Mouse (Mus musculus) heart, embryonic 10.5 days (tissue): ENCODE data around the gene Podn. TPM values are rescaled to one million over a fixed set of nuclear protein-coding genes. Genes with fewer than 3 reads are reported as not detected.
"Not testable (repeated sequence)": the region's sequence is repeated elsewhere in the genome, so short reads cannot be mapped to it uniquely, and the experiment has no call there.

ENCODE experiments used
- DNase-seq: peaks from one replicate; pipeline ENCODE4 v3.0.0-alpha.2; 2017; ENCODE audit warnings: low spot score
- H3K27ac ChIP-seq: fragments of 300-500 bp; sonication (generic); 2 replicates; pipeline ENCODE4 v1.5.1; 2016; ENCODE audit warnings: mild to moderate bottlenecking
- H3K27me3 ChIP-seq: fragments of 300-500 bp; sonication (generic); 2 replicates; pipeline ENCODE4 v1.6.1; 2016; ENCODE audit warnings: mild to moderate bottlenecking; ENCODE audit not compliant: poor library complexity, insufficient read depth, severe bottlenecking
- H3K36me3 ChIP-seq: fragments of 300-500 bp; sonication (generic); 2 replicates; pipeline ENCODE4 v1.6.1; 2016; ENCODE audit warnings: mild to moderate bottlenecking, moderate library complexity
- H3K4me1 ChIP-seq: fragments of 300-500 bp; sonication (generic); 2 replicates; pipeline ENCODE4 v1.6.1; 2016; ENCODE audit warnings: mild to moderate bottlenecking
- H3K4me3 ChIP-seq: fragments of 300-500 bp; sonication (generic); 2 replicates; pipeline ENCODE4 v1.5.1; 2016; ENCODE audit warnings: mild to moderate bottlenecking, moderate library complexity
- H3K9me3 ChIP-seq: fragments of 300-500 bp; sonication (generic); 2 replicates; pipeline ENCODE4 v1.6.1; 2016; ENCODE audit warnings: mild to moderate bottlenecking, moderate library complexity
- WGBS: fragments of 180-500 bp; shearing (Covaris S2); methylation state at CpG from one replicate; pipeline ENCODE4 v1.1.7; 2016; 5-methylcytosine and 5-hydroxymethylcytosine counted together
- polyA plus RNA-seq: library from polyadenylated mRNA; unstranded; fragments of >200 nt; fragmentation: Nextera tagmentation; extraction: Ambion mirVana; gene quantifications from 2 replicates; pipeline ENCODE4 v1.2.1, GENCODE M21; 2016

Gene Podn
- polyA plus RNA-seq, 1 experiment from 2014 or later = 0.21 TPM

DNA sequence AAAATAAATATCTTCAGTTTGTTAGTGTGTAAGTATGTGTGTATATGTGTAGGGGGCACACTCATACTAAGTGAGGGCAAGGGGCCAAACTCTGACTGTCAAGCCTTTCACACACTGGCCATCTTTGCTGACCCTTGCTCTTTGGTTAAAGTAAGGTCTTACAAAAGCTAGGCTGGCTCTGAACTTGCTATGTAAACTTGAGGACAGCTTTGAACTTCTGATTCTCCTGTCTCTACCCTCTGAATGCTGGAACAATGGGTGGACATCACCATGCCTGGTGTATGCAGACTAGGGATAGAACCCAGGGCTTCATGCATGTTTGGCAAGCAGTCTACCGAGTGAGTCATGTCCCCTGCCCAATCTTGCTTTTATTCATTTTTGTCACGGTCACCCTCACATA lies 20.2 kb upstream of the Podn start:
- no peak for DNase-seq
- no peaks in the 10 kb centered on the region; the same call in 1 of the 2 replicates for H3K36me3 ChIP-seq
- H3K27me3 ChIP-seq = no peaks in the 10 kb centered on the region
- H3K4me1 ChIP-seq = no peaks in the 10 kb centered on the region
- H3K27ac ChIP-seq = no peak overlapping the region
- 88% methylated on average over 2 of the region's 2 CpGs for WGBS
- no peaks in the 10 kb centered on the region for H3K9me3 ChIP-seq
- no peak overlapping the region for H3K4me3 ChIP-seq

DNA sequence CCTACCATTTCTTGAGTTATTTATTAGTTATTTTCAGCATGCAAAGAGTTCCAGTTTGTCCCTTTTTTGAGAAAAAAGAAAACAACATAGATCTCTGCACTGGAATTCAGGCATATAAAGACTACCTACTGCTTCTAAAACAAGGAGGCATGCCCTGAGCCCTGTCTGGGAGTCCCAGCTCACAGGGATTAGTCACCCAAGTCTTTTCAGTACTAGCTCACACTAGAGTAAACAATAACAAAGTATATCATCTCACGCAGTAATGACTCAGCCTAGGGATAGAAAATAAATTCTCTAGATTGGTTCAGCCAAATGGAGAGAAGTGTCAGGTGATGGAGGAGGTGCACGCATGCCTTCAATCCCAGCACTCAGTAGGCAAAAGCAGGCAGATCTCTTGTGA lies 14.5 kb upstream of the Podn start:
- Histone ChIP-seq H3K36me3 (peaks cover 4% of the 10 kb centered on the region; the same call in 1 of the 2 replicates), H3K4me3 (no peak overlapping the region), H3K27ac (no peak overlapping the region), H3K4me1 (no peaks in the 10 kb centered on the region), H3K9me3 (no peaks in the 10 kb centered on the region), H3K27me3 (no peaks in the 10 kb centered on the region)
- WGBS = 86% methylated on average over 2 of the region's 2 CpGs
- no peak for DNase-seq

DNA sequence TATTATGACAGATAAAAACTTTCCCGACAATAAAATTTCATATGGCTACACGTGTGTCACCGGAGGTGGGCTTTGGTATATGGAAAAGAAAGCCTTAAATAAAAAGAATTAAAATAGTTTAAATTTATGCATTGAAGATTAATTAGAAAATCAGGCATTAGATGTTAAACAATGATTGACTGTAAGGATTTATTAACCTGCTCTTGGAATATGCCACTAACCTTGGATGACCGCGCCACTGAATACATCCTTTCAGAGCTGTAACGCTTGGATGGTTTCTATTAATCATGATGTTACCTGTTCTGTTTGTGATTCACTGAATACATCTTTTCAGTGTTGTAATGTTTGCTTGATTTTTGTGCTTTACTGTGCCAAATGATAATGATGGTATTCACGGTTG lies 13.5 kb upstream of the Podn start:
- no peak for DNase-seq
- Histone ChIP-seq H3K4me3 (no peak overlapping the region), H3K27ac (no peak overlapping the region), H3K9me3 (no peaks in the 10 kb centered on the region), H3K27me3 (no peaks in the 10 kb centered on the region), H3K36me3 (peaks cover 4% of the 10 kb centered on the region; the same call in 1 of the 2 replicates), H3K4me1 (no peaks in the 10 kb centered on the region)
- WGBS = 90% methylated on average over 7 of the region's 7 CpGs

DNA sequence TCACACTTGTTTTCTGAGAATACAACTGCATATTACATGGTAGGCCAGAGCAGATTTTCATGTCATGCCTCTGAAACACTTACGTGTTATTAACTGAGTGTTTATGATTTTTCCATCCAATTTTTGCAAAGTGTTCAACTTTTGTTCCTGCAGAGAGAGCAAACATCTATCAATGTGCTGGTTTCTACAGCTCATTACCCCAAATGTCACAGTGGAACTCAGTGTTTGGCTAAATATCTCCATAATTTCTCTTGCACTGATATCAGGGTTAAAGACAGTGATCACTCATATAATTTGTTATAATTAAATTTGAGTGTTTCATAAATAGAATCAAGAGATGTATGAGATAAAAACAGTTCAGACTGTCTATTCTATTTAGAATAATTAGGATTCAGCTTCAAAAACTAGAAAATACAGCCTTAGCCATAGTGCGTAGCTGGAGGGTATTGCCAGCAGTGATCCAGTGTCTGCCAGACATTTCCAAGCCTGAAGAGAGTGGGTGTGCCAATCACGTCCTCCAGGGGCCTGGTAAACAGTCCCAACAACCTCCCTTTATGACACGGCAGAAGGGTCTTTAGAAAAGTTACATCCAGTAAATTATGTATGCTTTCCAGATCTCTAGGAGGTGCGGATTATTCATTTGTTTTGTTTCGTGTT lies 3.4 kb downstream of the Podn start:
- DNase-seq = no peak
- Histone ChIP-seq H3K4me3 (no peak overlapping the region), H3K4me1 (no peaks in the 10 kb centered on the region), H3K27me3 (no peaks in the 10 kb centered on the region), H3K27ac (no peak overlapping the region), H3K36me3 (peaks cover 8% of the 10 kb centered on the region; the same call in 1 of the 2 replicates), H3K9me3 (no peaks in the 10 kb centered on the region)
- WGBS = 83% methylated on average over 6 of the region's 6 CpGs

DNA sequence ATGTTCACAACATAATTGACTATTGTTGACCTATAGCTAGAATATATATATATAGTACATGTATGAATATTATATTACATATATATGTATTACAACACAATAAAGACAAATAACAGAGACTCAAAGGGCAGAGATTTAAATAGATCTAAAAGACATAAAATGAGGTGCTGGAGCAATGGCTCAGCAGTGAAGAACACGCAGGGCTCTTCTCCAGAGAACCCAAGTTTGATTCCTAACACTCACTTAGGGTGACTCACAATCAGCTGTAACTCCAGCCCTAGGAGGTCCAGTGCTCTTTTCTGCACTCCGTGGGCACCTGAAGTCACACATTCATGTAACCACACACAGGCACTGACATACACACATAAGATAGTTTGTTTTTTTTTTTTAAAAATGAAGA lies 12.3 kb downstream of the Podn start:
- Histone ChIP-seq H3K36me3 (no peaks in the 10 kb centered on the region), H3K4me3 (no peak overlapping the region), H3K27ac (no peak overlapping the region), H3K4me1 (0 out of 2 replicates have a peak, but pooled peaks cover 4% of the 10 kb centered on the region), H3K9me3 (no peaks in the 10 kb centered on the region), H3K27me3 (no peaks in the 10 kb centered on the region)
- no peak for DNase-seq
- WGBS = 87% methylated on average over 2 of the region's 2 CpGs

DNA sequence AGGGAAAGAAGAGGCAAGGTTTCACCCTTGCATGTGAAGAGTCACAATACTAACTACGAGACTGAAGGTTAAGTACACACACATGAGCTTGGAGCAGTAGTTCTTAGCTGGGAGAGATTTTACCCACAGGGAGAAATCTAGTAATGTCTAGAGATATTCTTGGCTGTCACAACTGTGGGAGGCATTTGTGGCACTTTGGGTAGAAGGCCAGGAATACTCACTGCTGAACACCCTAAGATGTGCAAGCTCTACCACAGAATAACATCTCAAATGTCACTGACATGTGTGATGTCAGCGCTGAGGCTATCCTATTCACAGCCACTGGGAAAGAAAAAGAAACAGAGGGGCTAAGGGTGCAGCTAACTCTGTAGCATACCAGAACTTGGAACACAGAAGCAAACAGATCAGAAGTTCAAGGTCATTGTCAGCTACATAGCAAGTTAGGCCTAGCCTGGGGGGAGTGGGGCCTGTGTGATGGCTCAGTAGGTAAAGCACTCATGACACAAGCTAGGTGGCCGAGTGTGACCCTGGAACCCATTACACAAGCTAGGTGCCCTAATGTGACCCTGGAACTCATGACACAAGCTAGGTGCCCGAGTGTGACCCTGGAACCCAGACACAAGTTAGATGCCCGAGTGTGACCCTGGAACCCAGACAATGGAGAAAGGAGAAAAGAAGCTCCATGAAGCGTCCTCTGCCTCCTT lies 13.1 kb downstream of the Podn start:
- Histone ChIP-seq H3K27me3 (no peaks in the 10 kb centered on the region), H3K4me1 (0 out of 2 replicates have a peak, but pooled peaks cover 4% of the 10 kb centered on the region), H3K4me3 (no peak overlapping the region), H3K27ac (no peak overlapping the region), H3K9me3 (no peaks in the 10 kb centered on the region), H3K36me3 (no peaks in the 10 kb centered on the region)
- WGBS = 73% methylated on average over 6 of the region's 6 CpGs
- no peak for DNase-seq

DNA sequence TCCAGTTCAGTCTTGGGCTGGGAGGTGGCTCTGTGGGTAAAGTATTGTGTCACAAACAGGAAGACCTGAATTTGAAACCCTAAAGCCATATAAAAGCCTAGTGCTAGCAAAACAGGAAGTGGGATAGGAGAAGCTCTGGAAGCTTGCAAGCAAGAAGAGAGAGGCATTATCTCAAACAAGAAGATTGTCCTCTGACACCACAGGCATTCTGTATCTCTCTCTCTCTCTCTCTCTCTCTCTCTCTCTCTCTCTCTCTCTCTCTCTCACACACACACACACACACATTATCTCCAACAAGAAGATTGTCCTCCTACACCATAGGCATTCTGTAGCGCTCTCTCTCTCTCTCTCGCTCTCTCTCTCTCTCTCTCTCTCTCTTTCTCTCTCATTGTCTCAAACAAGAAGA lies 13.8 kb downstream of the Podn start:
- no peak for DNase-seq
- Histone ChIP-seq H3K4me1 (0 out of 2 replicates have a peak, but pooled peaks cover 4% of the 10 kb centered on the region), H3K36me3 (0 out of 2 replicates have a peak, but pooled peaks cover 2% of the 10 kb centered on the region), H3K27ac (no peak overlapping the region), H3K4me3 (no peak overlapping the region), H3K9me3 (no peaks in the 10 kb centered on the region), H3K27me3 (no peaks in the 10 kb centered on the region)
- WGBS = 83% methylated on average over 2 of the region's 2 CpGs

DNA sequence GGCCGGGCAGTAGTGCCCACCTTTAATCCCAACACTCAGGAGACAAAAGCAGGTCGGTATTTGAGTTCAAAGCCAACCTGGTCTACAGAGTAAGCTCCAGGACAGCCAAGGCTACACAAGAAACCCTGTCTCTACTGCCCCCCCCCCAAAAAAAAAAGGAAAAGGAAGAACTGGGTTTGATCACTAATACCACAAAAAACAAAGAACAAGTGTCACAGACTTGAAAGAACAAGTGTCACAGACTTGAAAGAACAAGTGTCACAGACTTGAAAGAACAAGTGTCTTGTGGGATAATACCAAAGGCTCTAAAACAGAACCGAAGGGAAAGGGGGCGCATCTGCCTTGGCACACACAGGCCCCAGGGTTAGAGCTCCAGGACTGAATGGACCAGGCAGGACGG lies 15.4 kb downstream of the Podn start:
- 81% methylated on average over 5 of the region's 5 CpGs for WGBS
- H3K4me1 ChIP-seq = 0 out of 2 replicates have a peak, but pooled peaks cover 4% of the 10 kb centered on the region
- H3K9me3 ChIP-seq = no peaks in the 10 kb centered on the region
- no peak overlapping the region for H3K27ac ChIP-seq
- DNase-seq = no peak
- H3K27me3 ChIP-seq = no peaks in the 10 kb centered on the region
- no peak overlapping the region for H3K4me3 ChIP-seq
- 0 out of 2 replicates have a peak, but pooled peaks cover 2% of the 10 kb centered on the region for H3K36me3 ChIP-seq

DNA sequence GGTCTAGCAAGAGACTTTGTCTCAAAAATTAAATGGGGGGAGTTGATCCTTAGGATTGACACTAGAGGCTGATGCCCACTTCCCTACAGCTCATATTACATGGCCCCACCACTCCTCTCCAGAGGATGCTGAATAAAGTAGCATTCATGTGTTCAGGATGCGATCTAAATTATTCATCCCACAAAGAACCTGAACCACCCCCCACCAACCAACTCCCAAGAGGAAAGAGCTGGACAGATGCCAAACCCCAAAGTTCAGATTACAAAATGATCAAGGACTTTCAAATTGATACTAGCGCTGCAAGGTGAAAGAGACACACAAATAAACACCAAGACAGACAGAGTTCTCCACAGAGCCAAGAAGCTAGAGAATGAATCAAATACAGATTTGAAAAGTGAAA lies 16.5 kb downstream of the Podn start:
- H3K27ac ChIP-seq = no peak overlapping the region
- no peaks in the 10 kb centered on the region for H3K9me3 ChIP-seq
- H3K36me3 ChIP-seq = 0 out of 2 replicates have a peak, but pooled peaks cover 2% of the 10 kb centered on the region
- WGBS = 86% methylated on average over 2 of the region's 2 CpGs
- DNase-seq = no peak
- no peaks in the 10 kb centered on the region for H3K27me3 ChIP-seq
- H3K4me1 ChIP-seq = 0 out of 2 replicates have a peak, but pooled peaks cover 4% of the 10 kb centered on the region
- no peak overlapping the region for H3K4me3 ChIP-seq

DNA sequence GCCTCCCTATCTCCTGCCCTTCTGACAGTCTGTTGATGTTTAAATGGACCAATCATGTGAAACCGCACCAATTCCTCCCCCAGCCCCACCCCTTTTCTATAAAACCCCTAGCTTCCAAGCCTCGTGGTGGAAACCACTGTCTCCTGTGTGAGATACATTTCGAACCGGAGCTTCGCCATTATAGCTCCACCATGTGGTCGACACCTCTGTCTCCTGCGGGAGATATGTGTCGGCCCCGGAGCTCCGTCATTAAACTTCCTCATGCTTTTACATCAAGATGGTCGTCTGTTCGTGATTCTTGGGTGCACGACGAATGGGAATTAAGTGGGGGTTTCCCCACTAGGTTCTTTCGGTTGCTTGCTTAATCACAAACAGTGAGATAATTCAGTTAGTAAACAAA lies 17.1 kb downstream of the Podn start:
- WGBS = 80% methylated on average over 15 of the region's 15 CpGs
- not testable (repeated sequence) for H3K4me1 ChIP-seq, H3K9me3 ChIP-seq, H3K4me3 ChIP-seq, H3K27me3 ChIP-seq, DNase-seq, H3K36me3 ChIP-seq, H3K27ac ChIP-seq

DNA sequence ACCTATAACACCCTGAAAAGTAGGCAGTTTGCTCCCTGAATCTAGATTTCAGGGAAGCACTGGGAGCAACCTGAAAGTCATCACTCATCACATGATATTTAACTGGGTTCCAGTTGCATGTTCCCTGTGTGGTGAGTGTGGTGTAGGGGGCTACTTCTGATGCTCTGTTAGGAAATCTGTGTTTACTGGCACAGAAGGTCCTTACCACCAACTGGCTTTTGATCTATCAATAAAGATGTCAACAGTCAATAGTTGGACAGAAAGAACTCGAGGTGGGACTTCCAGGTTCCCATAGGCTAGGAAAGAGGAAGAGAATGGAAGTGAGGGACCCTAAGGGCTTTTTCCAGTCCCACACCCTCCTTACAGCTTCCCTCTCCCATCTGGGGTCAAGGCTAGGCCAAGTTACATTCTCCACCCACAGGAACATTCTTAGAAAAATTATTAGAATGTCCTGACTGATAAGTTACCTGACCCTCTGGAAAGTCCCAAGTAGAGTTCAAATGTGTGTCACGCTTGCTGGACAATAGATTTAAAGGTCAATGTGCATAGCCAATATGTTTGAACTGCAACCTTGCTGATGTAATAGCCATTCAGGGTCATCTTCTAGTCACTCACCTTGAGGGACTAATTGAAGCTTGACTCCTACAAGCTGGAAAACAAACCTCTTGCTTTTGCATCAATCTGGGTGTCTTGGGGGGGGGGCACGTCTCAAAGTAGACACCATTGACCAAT lies 18.9 kb downstream of the Podn start:
- Histone ChIP-seq H3K27ac (no peak overlapping the region), H3K27me3 (no peaks in the 10 kb centered on the region), H3K4me1 (0 out of 2 replicates have a peak, but pooled peaks cover 3% of the 10 kb centered on the region), H3K36me3 (0 out of 2 replicates have a peak, but pooled peaks cover 2% of the 10 kb centered on the region), H3K4me3 (no peak overlapping the region), H3K9me3 (no peaks in the 10 kb centered on the region)
- 67% methylated on average over 3 of the region's 3 CpGs for WGBS
- DNase-seq = no peak

DNA sequence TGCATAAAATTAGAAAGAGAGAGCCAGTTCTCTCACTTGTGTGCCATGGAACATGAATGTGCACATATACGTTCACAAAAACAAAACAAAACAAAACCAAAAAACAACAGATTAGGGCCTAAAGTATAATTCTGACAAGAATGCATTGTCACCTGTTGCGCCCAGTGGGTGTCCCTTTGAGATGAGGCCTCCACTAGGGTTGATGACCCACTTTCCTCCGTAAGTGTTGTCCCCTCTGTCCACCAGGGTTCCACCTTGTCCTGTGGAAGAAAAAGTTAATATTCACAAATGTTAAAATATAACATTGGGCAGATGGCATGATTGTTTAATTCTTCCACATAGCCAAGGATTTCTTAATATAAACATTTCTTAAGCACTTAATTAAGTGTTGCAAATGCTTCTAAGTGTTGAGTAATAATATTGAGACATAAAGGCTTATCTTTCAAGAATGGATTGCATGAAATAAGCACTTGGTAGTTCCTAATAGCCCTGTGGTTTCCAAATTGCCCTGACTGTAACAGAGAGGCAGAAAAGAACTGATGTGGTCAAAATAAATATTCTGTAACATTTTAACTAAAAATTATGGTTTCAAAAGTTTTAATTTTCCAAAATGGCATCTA lies 21.9 kb downstream of the Podn start:
- H3K4me3 ChIP-seq = no peak overlapping the region
- H3K27me3 ChIP-seq = no peaks in the 10 kb centered on the region
- H3K27ac ChIP-seq = no peak overlapping the region
- DNase-seq = no peak
- no peaks in the 10 kb centered on the region for H3K9me3 ChIP-seq
- H3K4me1 ChIP-seq = 0 out of 2 replicates have a peak, but pooled peaks cover 7% of the 10 kb centered on the region
- H3K36me3 ChIP-seq = 0 out of 2 replicates have a peak, but pooled peaks cover 2% of the 10 kb centered on the region
- WGBS = 82% methylated on average over 3 of the region's 3 CpGs
